Mouse (Mus musculus) forebrain, embryonic 12.5 days (tissue): Measurements from ENCODE around the gene Dnajc27. TPM values are rescaled to one million over a fixed set of nuclear protein-coding genes. Genes with fewer than 3 reads are reported as not detected.

Source experiments
- ATAC-seq: fragments of 200-750 bp; cut with Nextera tagmentation; 2 replicates; pipeline ENCODE4 v1.8.0; 2017; ENCODE audit warnings: moderate TSS enrichment; ENCODE audit not compliant: low FRiP score
- H3K27ac ChIP-seq: fragments of 300-500 bp; sonication (generic); 2 replicates; pipeline ENCODE4 v1.5.1; 2016; ENCODE audit warnings: mild to moderate bottlenecking
- H3K27me3 ChIP-seq: fragments of 300-500 bp; sonication (generic); 2 replicates; pipeline ENCODE4 v1.6.1; 2016; ENCODE audit warnings: mild to moderate bottlenecking
- H3K36me3 ChIP-seq: fragments of 300-500 bp; sonication (generic); replicated peaks from 2 replicates; pipeline ENCODE4 v1.6.1; 2016; ENCODE audit warnings: mild to moderate bottlenecking
- H3K4me1 ChIP-seq: fragments of 300-500 bp; sonication (generic); 2 replicates; pipeline ENCODE4 v1.6.1; 2016
- H3K4me2 ChIP-seq: fragments of 300-500 bp; sonication (generic); 2 replicates; pipeline ENCODE4 v1.6.1; 2016; ENCODE audit warnings: mild to moderate bottlenecking, moderate library complexity
- H3K4me3 ChIP-seq: fragments of 300-500 bp; sonication (generic); replicated peaks from 2 replicates; pipeline ENCODE4 v1.5.1; 2016; ENCODE audit warnings: mild to moderate bottlenecking
- H3K9ac ChIP-seq: fragments of 300-500 bp; sonication (generic); 2 replicates; pipeline ENCODE4 v1.6.1; 2016; ENCODE audit warnings: mild to moderate bottlenecking
- H3K9me3 ChIP-seq: fragments of 300-500 bp; sonication (generic); 2 replicates; pipeline ENCODE4 v1.6.1; 2016
- WGBS: fragments of 180-500 bp; shearing (Covaris S2); methylation state at CpG from one replicate; pipeline ENCODE4 v1.1.7; 2016; 5-methylcytosine and 5-hydroxymethylcytosine counted together
- polyA plus RNA-seq: library from polyadenylated mRNA; unstranded; fragments of >200 nt; fragmentation: Nextera tagmentation; extraction: Ambion mirVana; gene quantifications from 2 replicates; pipeline ENCODE4 v1.2.1, GENCODE M21; 2016

Dnajc27 gene
- polyA plus RNA-seq, 1 experiment from 2014 or later: 13.3 TPM

- WGBS: 78% methylated on average over 9 of the region's 9 CpGs
- no peak for ATAC-seq
- no peaks in the 10 kb centered on the region for H3K36me3 ChIP-seq
Measured at GRCm38 (mm10) chr12:4058321-4058720, 24.1 kb upstream of the Dnajc27 start.

GRCm38 (mm10) chr12:4059683-4060082 is 22.7 kb upstream of the Dnajc27 start:
- ATAC-seq: no peak

More at GRCm38 (mm10) chr12:4058321-4058720, 24.1 kb upstream of the Dnajc27 start:
- H3K9me3 ChIP-seq: no peaks in the 10 kb centered on the region
- H3K4me2 ChIP-seq: no peak overlapping the region
- no peaks in the 10 kb centered on the region for H3K27me3 ChIP-seq
- no peak overlapping the region for H3K27ac ChIP-seq
- H3K4me1 ChIP-seq: no peaks in the 10 kb centered on the region
- H3K4me3 ChIP-seq: no peak overlapping the region
- no peak overlapping the region for H3K9ac ChIP-seq

DNA sequence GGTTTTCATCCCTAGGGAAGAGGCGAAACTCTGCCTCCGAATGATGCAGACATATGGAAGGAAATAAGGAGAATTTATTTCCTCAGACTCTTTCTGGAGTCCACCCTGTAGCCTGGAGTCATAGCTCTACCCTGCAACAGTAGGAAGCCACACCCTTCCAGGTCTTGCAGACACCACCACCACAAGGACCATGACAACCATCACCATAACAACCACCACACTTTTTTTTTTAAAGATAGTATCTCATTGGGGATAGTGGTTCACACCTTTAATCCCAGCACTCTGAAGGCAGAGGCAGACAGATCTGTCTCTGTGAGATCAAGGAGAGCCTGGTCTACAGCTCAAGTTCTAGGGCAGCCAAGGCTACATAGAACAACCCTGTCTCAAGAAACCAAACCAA is 16.9 kb upstream of the Dnajc27 start:
- no peak overlapping the region for H3K4me3 ChIP-seq
- H3K9ac ChIP-seq: no peak overlapping the region
- ATAC-seq: no peak
- H3K27me3 ChIP-seq: no peaks in the 10 kb centered on the region
- H3K27ac ChIP-seq: no peak overlapping the region
- 95% methylated on average over 2 of the region's 2 CpGs for WGBS
- H3K9me3 ChIP-seq: no peaks in the 10 kb centered on the region
- no peaks in the 10 kb centered on the region for H3K36me3 ChIP-seq
- no peaks in the 10 kb centered on the region for H3K4me1 ChIP-seq
- no peak overlapping the region for H3K4me2 ChIP-seq

More at GRCm38 (mm10) chr12:4059683-4060082, 22.7 kb upstream of the Dnajc27 start:
- Histone ChIP-seq H3K9ac (no peak overlapping the region), H3K27ac (no peak overlapping the region), H3K4me2 (no peak overlapping the region), H3K4me3 (no peak overlapping the region), H3K27me3 (no peaks in the 10 kb centered on the region), H3K4me1 (no peaks in the 10 kb centered on the region), H3K36me3 (no peaks in the 10 kb centered on the region), H3K9me3 (no peaks in the 10 kb centered on the region)
- 84% methylated on average over 4 of the region's 4 CpGs for WGBS

- H3K4me1 ChIP-seq: no peaks in the 10 kb centered on the region
- WGBS: 79% methylated on average over 8 of the region's 8 CpGs
- H3K9ac ChIP-seq: no peak overlapping the region
Measured at GRCm38 (mm10) chr12:4065944-4066343, 16.4 kb upstream of the Dnajc27 start.

DNA sequence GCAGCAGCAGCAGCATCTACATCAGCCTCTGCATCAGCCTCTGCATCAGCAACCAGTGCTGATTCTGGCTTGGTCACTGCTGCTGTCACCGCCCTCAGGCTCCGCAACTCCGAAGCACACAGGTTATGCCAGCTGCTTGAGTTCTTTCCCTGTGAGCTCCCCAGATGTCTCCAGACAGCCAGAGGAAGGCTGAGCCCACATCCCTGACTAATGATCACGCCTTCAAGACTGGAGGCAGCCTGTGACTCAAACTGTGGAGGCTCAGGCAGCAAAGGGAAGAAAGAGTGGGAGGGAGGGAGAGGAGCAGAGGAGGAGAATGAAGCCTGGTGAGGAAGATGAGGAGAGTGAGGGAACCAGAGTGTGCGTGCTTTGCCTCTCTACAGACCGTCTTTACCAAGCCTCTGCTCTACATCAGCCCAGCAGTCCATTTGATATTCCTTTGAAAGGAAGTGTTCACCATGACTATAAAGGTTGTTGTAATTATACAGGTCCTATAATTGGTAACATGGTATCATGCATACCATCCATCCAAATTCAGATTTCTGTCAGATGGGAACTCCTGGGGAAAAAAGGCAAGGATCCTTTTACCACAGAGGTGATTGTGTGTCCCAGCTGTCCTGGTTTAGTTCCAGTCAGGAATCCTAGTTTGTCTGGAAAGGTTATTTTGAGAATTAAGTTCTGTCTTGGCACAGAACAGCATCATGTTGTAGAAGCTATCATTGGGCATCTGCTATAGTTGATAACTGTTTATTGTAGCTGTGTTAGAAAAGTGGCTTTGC is 15.5 kb upstream of the Dnajc27 start:
- 77% methylated on average over 6 of the region's 6 CpGs for WGBS

More at GRCm38 (mm10) chr12:4065944-4066343, 16.4 kb upstream of the Dnajc27 start:
- H3K9me3 ChIP-seq: no peaks in the 10 kb centered on the region
- no peak overlapping the region for H3K27ac ChIP-seq
- H3K4me2 ChIP-seq: no peak overlapping the region
- no peak for ATAC-seq
- no peak overlapping the region for H3K4me3 ChIP-seq
- no peaks in the 10 kb centered on the region for H3K36me3 ChIP-seq
- no peaks in the 10 kb centered on the region for H3K27me3 ChIP-seq

GRCm38 (mm10) chr12:4068551-4068950 is 13.8 kb upstream of the Dnajc27 start:
- no peak overlapping the region for H3K4me2 ChIP-seq
- H3K9ac ChIP-seq: no peak overlapping the region
- H3K27ac ChIP-seq: no peak overlapping the region
- no peak for ATAC-seq
- H3K4me3 ChIP-seq: no peak overlapping the region
- H3K36me3 ChIP-seq: no peaks in the 10 kb centered on the region
- no peaks in the 10 kb centered on the region for H3K9me3 ChIP-seq
- 80% methylated on average over 4 of the region's 4 CpGs for WGBS
- H3K4me1 ChIP-seq: no peaks in the 10 kb centered on the region
- no peaks in the 10 kb centered on the region for H3K27me3 ChIP-seq

More for the DNA sequence above, 15.5 kb upstream of the Dnajc27 start:
- Histone ChIP-seq H3K4me3 (no peak overlapping the region), H3K9me3 (no peaks in the 10 kb centered on the region), H3K36me3 (no peaks in the 10 kb centered on the region), H3K4me1 (no peaks in the 10 kb centered on the region), H3K27me3 (no peaks in the 10 kb centered on the region), H3K4me2 (no peak overlapping the region), H3K9ac (no peak overlapping the region), H3K27ac (no peak overlapping the region)
- no peak for ATAC-seq

GRCm38 (mm10) chr12:4071671-4072070 is 10.7 kb upstream of the Dnajc27 start:
- Histone ChIP-seq H3K4me1 (no peaks in the 10 kb centered on the region), H3K4me3 (no peak overlapping the region), H3K27me3 (no peaks in the 10 kb centered on the region), H3K27ac (no peak overlapping the region), H3K4me2 (no peak overlapping the region), H3K9ac (no peak overlapping the region), H3K9me3 (no peaks in the 10 kb centered on the region), H3K36me3 (no peaks in the 10 kb centered on the region)
- no peak for ATAC-seq
- 89% methylated on average over 9 of the region's 9 CpGs for WGBS

DNA sequence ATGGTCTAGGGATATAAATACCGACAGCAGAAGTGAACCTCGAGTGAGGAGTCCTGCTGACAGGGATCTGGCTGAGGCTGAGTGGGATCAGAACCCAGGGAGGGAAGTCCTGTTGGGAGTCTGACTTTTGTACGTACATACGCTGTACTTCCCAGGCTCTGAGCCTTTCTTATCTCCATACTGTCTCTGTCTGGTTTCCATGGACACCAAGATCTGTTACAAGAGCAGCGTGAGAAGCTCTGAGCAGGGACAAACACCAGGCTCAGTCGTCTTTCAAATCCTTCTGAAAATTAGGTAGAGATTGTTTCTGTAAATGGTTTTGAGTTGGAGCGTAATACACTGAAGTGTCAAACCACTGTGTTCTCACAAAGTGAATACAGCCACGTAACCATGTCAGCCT is 7.0 kb upstream of the Dnajc27 start:
- WGBS: 64% methylated on average over 8 of the region's 8 CpGs
- ATAC-seq: no peak

GRCm38 (mm10) chr12:4076383-4076782 is 6.0 kb upstream of the Dnajc27 start:
- no peak for ATAC-seq
- Histone ChIP-seq H3K27ac (no peak overlapping the region), H3K4me1 (no peaks in the 10 kb centered on the region), H3K27me3 (no peaks in the 10 kb centered on the region), H3K9ac (no peak overlapping the region), H3K9me3 (no peaks in the 10 kb centered on the region), H3K4me2 (no peak overlapping the region), H3K36me3 (no peaks in the 10 kb centered on the region), H3K4me3 (no peak overlapping the region)

More for the DNA sequence above, 7.0 kb upstream of the Dnajc27 start:
- no peaks in the 10 kb centered on the region for H3K27me3 ChIP-seq
- no peak overlapping the region for H3K27ac ChIP-seq
- H3K4me3 ChIP-seq: no peak overlapping the region
- no peaks in the 10 kb centered on the region for H3K4me1 ChIP-seq
- H3K9me3 ChIP-seq: no peaks in the 10 kb centered on the region
- no peak overlapping the region; the same call in 1 of the 2 replicates for H3K9ac ChIP-seq
- H3K4me2 ChIP-seq: no peak overlapping the region
- H3K36me3 ChIP-seq: no peaks in the 10 kb centered on the region

- Histone ChIP-seq H3K4me1 (peaks cover 1% of the 10 kb centered on the region; the same call in 1 of the 2 replicates), H3K27me3 (no peaks in the 10 kb centered on the region), H3K4me3 (no peak overlapping the region), H3K4me2 (no peak overlapping the region), H3K9me3 (no peaks in the 10 kb centered on the region), H3K36me3 (no peaks in the 10 kb centered on the region), H3K27ac (no peak overlapping the region), H3K9ac (no peak overlapping the region)
- 77% methylated on average over 1 of the region's 1 CpGs for WGBS
- ATAC-seq: no peak
Measured at GRCm38 (mm10) chr12:4078069-4078468, 4.3 kb upstream of the Dnajc27 start.

- Histone ChIP-seq H3K27ac (no peak overlapping the region), H3K4me1 (peaks cover 9% of the 10 kb centered on the region), H3K9ac (no peak overlapping the region), H3K36me3 (no peaks in the 10 kb centered on the region), H3K27me3 (no peaks in the 10 kb centered on the region), H3K9me3 (no peaks in the 10 kb centered on the region), H3K4me3 (no peak overlapping the region), H3K4me2 (no peak overlapping the region)
- no peak for ATAC-seq
- 0% methylated on average over 2 of the region's 2 CpGs for WGBS
Measured at GRCm38 (mm10) chr12:4080311-4080710, 2.1 kb upstream of the Dnajc27 start.

DNA sequence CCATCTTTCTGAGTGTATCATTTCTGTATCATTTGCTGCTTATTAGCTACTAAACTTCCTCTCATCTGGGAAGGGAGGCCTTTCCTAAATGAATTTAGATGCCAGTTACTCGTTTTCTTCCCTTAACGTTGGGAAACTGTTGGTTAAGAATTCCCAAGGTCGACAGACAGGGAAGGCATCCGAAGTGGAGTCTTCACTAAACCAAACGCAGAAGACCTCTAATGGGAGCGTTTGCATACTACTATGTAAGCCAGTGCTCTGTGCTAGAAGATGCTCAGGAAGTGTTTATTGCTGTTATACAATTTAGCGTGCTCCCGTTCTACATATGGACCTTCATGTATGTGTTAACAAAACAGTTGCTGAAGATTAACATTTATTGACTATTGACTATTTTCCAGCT is 1.1 kb downstream of the Dnajc27 start:
- 75% methylated on average over 8 of the region's 8 CpGs for WGBS
- H3K4me3 ChIP-seq: peak overlapping the region; percentile 55; the same call in 1 of the 2 replicates
- H3K4me2 ChIP-seq: peak overlapping the region; percentile 58
- peaks cover 24% of the 10 kb centered on the region for H3K36me3 ChIP-seq
- ATAC-seq: no peak
- H3K27me3 ChIP-seq: no peaks in the 10 kb centered on the region
- H3K9ac ChIP-seq: no peak overlapping the region
- no peak overlapping the region for H3K27ac ChIP-seq
- no peaks in the 10 kb centered on the region for H3K9me3 ChIP-seq
- H3K4me1 ChIP-seq: peaks cover 10% of the 10 kb centered on the region

GRCm38 (mm10) chr12:4107383-4107782 is 25.0 kb downstream of the Dnajc27 start:
- peak; percentile 36; the same call in 1 of the 2 replicates for ATAC-seq
- H3K4me1 ChIP-seq: no peaks in the 10 kb centered on the region
- H3K9ac ChIP-seq: no peak overlapping the region
- H3K36me3 ChIP-seq: peaks cover 58% of the 10 kb centered on the region
- WGBS: 77% methylated on average over 4 of the region's 4 CpGs
- H3K27me3 ChIP-seq: no peaks in the 10 kb centered on the region
- no peak overlapping the region for H3K4me2 ChIP-seq
- no peaks in the 10 kb centered on the region for H3K9me3 ChIP-seq
- H3K27ac ChIP-seq: no peak overlapping the region
- H3K4me3 ChIP-seq: no peak overlapping the region
